Mouse (Mus musculus) stomach, embryonic 14.5 days (tissue): Measurements from ENCODE around the gene Setd7. TPM values are rescaled to one million over a fixed set of nuclear protein-coding genes. Genes with fewer than 3 reads are reported as not detected.
A peak's percentile ranks its signal among the peaks of the same experiment; 100 is the strongest.
"Not testable (repeated sequence)": the region's sequence is repeated elsewhere in the genome, so short reads cannot be mapped to it uniquely, and the experiment has no call there.

ENCODE experiments used
- ATAC-seq: fragments of 200-750 bp; cut with Nextera tagmentation; 2 replicates; pipeline ENCODE4 v1.8.0; 2017; ENCODE audit warnings: low read depth, moderate TSS enrichment; ENCODE audit not compliant: insufficient number of reproducible peaks, insufficient read depth, low FRiP score
- H3K27ac ChIP-seq: fragments of 300-500 bp; sonication (generic); 2 replicates; pipeline ENCODE4 v1.5.1; 2014; ENCODE audit warnings: mild to moderate bottlenecking, low read length, moderate library complexity, mixed read lengths
- H3K27me3 ChIP-seq: fragments of 300-500 bp; sonication (generic); 2 replicates; pipeline ENCODE4 v1.6.1; 2014; ENCODE audit warnings: low read length, control low read depth, mixed read lengths; ENCODE audit not compliant: control insufficient read depth, insufficient read depth
- H3K36me3 ChIP-seq: fragments of 300-500 bp; sonication (generic); 2 replicates; pipeline ENCODE4 v1.6.1; 2014; ENCODE audit warnings: mild to moderate bottlenecking, control low read depth, low read length, moderate library complexity, mixed read lengths; ENCODE audit not compliant: control insufficient read depth, insufficient read depth
- H3K4me1 ChIP-seq: fragments of 300-500 bp; sonication (generic); 2 replicates; pipeline ENCODE4 v1.6.1; 2014; ENCODE audit warnings: low read length, control low read depth, mixed read lengths; ENCODE audit not compliant: control insufficient read depth, insufficient read depth
- H3K4me2 ChIP-seq: fragments of 300-500 bp; sonication (generic); replicated peaks from 2 replicates; pipeline ENCODE4 v1.6.1; 2014; ENCODE audit warnings: low read depth, low read length, control low read depth
- H3K4me3 ChIP-seq: fragments of 300-500 bp; sonication (generic); 2 replicates; pipeline ENCODE4 v1.5.1; 2014; ENCODE audit warnings: low read depth, low read length, control low read depth
- H3K9ac ChIP-seq: fragments of 300-500 bp; sonication (generic); replicated peaks from 2 replicates; pipeline ENCODE4 v1.6.1; 2014; ENCODE audit warnings: low read depth, mild to moderate bottlenecking, control low read depth, low read length, moderate library complexity, mixed read lengths
- H3K9me3 ChIP-seq: fragments of 300-500 bp; sonication (generic); 2 replicates; pipeline ENCODE4 v1.6.1; 2016; ENCODE audit warnings: low read depth, low read length, control low read depth; ENCODE audit not compliant: control insufficient read depth
- whole genome bisulfite sequencing: fragments of 180-500 bp; shearing (Covaris S2); extraction: QIAGEN DNeasy Blood & Tissue Kit; methylation state at CpG from one replicate; pipeline ENCODE4 v1.1.7; 2014; 5-methylcytosine and 5-hydroxymethylcytosine counted together
- polyA plus RNA-seq: library from polyadenylated mRNA; unstranded; fragments of >200 nt; fragmentation: Nextera tagmentation; extraction: Ambion mirVana; gene quantifications from 2 replicates; pipeline ENCODE4 v1.2.1, GENCODE M21; 2014

Setd7 gene
- polyA plus RNA-seq, 1 experiment from 2014 or later, result 8.5 TPM

GRCm38 (mm10) chr3:51591591-51591990 is 30.9 kb upstream of the Setd7 start:
- Histone ChIP-seq H3K9ac (no peak overlapping the region), H3K4me1 (no peaks in the 10 kb centered on the region), H3K36me3 (no peaks in the 10 kb centered on the region), H3K9me3 (no peaks in the 10 kb centered on the region), H3K27me3 (no peaks in the 10 kb centered on the region), H3K27ac (no peak overlapping the region), H3K4me2 (no peak overlapping the region), H3K4me3 (no peak overlapping the region)
- 87% methylated on average over 6 of the region's 6 CpGs for WGBS
- no peak for ATAC-seq

- no peaks in the 10 kb centered on the region for H3K27me3 ChIP-seq
- no peak for ATAC-seq
- no peaks in the 10 kb centered on the region for H3K36me3 ChIP-seq
- H3K27ac ChIP-seq, result no peak overlapping the region
- H3K9ac ChIP-seq, result no peak overlapping the region
- WGBS, result 45% methylated on average over 15 of the region's 15 CpGs
- no peaks in the 10 kb centered on the region for H3K9me3 ChIP-seq
- no peaks in the 10 kb centered on the region for H3K4me1 ChIP-seq
- no peak overlapping the region for H3K4me3 ChIP-seq
- no peak overlapping the region for H3K4me2 ChIP-seq
Observed at GRCm38 (mm10) chr3:51590207-51590892, 29.7 kb upstream of the Setd7 start.

DNA sequence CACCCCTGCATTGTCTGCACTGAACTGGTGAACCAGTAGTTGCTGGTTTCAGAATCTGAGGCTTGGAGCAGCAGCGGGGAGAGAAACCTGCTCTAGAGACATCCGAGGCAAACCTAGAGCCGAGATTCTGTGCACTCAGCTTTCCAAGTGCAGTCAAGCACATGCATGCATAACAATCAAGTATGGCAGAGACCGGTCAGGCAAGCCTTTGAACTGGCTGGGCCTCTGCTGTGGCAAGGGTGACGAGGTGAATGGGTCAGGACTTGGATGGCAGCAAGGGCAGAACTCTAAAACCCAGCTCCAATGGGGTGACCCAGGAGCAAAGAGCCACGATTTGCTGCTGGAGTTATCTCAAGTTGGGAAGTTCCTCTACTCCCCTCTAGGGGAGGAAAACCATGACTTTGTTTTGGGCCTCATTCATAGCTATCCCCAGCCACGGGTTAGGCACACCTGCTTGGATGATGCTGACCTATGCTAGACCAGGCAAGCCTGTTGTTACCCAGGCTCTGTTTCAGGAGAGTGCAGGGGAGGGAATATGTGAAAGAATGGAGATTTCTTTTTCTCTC is 27.1 kb upstream of the Setd7 start:
- no peak overlapping the region for H3K4me2 ChIP-seq
- H3K36me3 ChIP-seq, result no peaks in the 10 kb centered on the region
- WGBS, result 63% methylated on average over 7 of the region's 7 CpGs
- no peaks in the 10 kb centered on the region for H3K9me3 ChIP-seq
- no peaks in the 10 kb centered on the region for H3K4me1 ChIP-seq
- H3K9ac ChIP-seq, result no peak overlapping the region
- ATAC-seq, result no peak
- H3K27ac ChIP-seq, result no peak overlapping the region
- H3K27me3 ChIP-seq, result no peaks in the 10 kb centered on the region
- H3K4me3 ChIP-seq, result no peak overlapping the region

GRCm38 (mm10) chr3:51583574-51584391 is 23.1 kb upstream of the Setd7 start:
- H3K27me3 ChIP-seq, result no peaks in the 10 kb centered on the region
- 24% methylated on average over 18 of the region's 18 CpGs for WGBS
- H3K27ac ChIP-seq, result no peak overlapping the region
- no peak overlapping the region for H3K9ac ChIP-seq
- H3K4me2 ChIP-seq, result no peak overlapping the region
- H3K4me1 ChIP-seq, result no peaks in the 10 kb centered on the region
- H3K9me3 ChIP-seq, result no peaks in the 10 kb centered on the region
- H3K36me3 ChIP-seq, result no peaks in the 10 kb centered on the region
- no peak overlapping the region for H3K4me3 ChIP-seq
- no peak for ATAC-seq

DNA sequence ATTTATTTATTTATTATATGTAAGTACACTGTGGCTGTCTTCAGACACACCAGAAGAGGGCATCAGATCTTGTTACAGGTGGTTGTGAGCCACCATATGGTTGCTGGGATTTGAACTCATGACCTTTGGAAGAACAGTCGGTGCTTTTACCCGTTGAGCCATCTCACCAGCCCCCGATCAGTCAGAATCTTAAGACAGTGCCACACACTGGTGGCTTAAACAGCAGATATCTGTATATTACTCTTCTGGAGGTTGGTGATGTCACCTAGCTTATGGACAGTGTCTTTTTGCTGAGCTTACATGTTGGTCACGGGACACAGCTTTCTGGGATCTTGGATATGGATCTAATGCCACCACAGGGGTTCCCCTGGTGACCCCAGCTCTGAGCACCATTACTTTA is 18.6 kb upstream of the Setd7 start:
- not testable (repeated sequence) for ATAC-seq, H3K4me3 ChIP-seq, H3K4me2 ChIP-seq, H3K9me3 ChIP-seq, H3K9ac ChIP-seq, H3K27ac ChIP-seq, H3K4me1 ChIP-seq, H3K36me3 ChIP-seq, H3K27me3 ChIP-seq
- WGBS, result 72% methylated on average over 4 of the region's 4 CpGs

DNA sequence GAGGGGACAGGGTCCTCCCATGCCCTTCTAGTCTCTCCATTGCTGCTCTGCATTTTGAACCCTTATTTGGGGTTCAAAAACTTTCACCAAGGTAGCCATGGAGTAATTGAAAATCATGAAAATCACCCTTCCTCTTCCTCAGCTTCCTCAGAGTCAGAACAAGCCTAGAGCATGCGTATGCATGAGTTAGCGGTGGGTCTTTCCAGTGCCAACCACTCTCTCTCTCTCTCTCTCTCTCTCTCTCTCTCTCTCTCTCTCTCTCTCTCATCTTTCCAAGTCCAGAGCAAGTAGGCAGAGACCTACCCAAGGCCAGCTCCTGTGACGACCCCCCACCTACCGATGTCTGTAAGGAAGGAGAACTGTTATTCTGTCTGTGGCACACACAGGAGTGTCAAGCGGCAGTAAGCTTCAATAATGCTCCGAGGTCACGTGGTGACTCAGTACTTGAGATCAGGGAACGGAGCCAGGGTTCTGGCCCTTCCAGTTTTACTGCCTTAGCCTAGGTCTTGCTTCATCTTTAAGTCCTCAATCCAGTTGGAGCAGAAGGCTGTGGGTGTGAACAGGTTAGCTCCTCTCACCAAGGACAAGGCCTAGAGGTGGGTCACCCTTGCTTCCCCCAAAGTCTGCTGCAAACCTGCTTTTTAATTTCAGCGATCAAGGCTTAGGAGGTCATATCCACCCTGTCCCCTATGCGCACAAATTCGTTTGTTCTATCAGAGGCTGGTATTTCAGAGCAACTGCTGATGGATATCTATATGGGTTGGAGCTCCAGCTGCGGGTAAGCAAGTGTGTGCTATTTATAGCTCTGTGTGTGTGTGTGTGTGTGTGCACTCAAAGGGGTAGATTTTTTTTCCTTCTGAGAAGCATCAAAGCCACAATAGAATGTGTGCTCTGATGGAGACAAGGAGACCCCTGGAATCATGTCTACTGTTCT is 17.4 kb upstream of the Setd7 start:
- H3K4me3 ChIP-seq, result no peak overlapping the region

GRCm38 (mm10) chr3:51577359-51577758 is 16.7 kb upstream of the Setd7 start:
- Histone ChIP-seq H3K4me3 (no peak overlapping the region), H3K9me3 (no peaks in the 10 kb centered on the region), H3K9ac (no peak overlapping the region), H3K4me1 (no peaks in the 10 kb centered on the region), H3K4me2 (no peak overlapping the region), H3K27me3 (no peaks in the 10 kb centered on the region), H3K27ac (no peak overlapping the region), H3K36me3 (no peaks in the 10 kb centered on the region)
- WGBS, result 60% methylated on average over 11 of the region's 11 CpGs
- no peak for ATAC-seq

More for the DNA sequence above, 17.4 kb upstream of the Setd7 start:
- H3K4me1 ChIP-seq, result no peaks in the 10 kb centered on the region
- H3K9ac ChIP-seq, result no peak overlapping the region
- 0 out of 2 replicates have a peak, but pooled peaks have one; percentile 42 for ATAC-seq
- H3K9me3 ChIP-seq, result no peaks in the 10 kb centered on the region
- no peaks in the 10 kb centered on the region for H3K36me3 ChIP-seq
- 70% methylated on average over 12 of the region's 12 CpGs for WGBS
- no peaks in the 10 kb centered on the region for H3K27me3 ChIP-seq
- H3K4me2 ChIP-seq, result no peak overlapping the region
- H3K27ac ChIP-seq, result no peak overlapping the region

- Histone ChIP-seq H3K4me1 (no peaks in the 10 kb centered on the region), H3K9ac (no peak overlapping the region), H3K36me3 (no peaks in the 10 kb centered on the region), H3K9me3 (no peaks in the 10 kb centered on the region), H3K4me3 (no peak overlapping the region), H3K27ac (no peak overlapping the region; the same call in 1 of the 2 replicates), H3K4me2 (no peak overlapping the region), H3K27me3 (no peaks in the 10 kb centered on the region)
- 68% methylated on average over 9 of the region's 9 CpGs for WGBS
- ATAC-seq, result no peak
Observed at GRCm38 (mm10) chr3:51573915-51574314, 13.2 kb upstream of the Setd7 start.
